Mouse (Mus musculus) myocyte (in vitro differentiated cells): ENCODE results near the gene Zfp661. TPM values are rescaled to one million over a fixed set of nuclear protein-coding genes. Genes with fewer than 3 reads are reported as not detected.
"Not testable (repeated sequence)": the region's sequence is repeated elsewhere in the genome, so short reads cannot be mapped to it uniquely, and the experiment has no call there.

Experiments used
- H3K27me3 ChIP-seq: one replicate; pipeline ENCODE4 v1.6.1; 2011; ENCODE audit not compliant: control insufficient read depth, insufficient read depth, insufficient read length
- H3K36me3 ChIP-seq: one replicate; pipeline ENCODE4 v1.6.1; 2011; ENCODE audit not compliant: control insufficient read depth, insufficient read depth
- H3K4me2 ChIP-seq: one replicate; pipeline ENCODE4 v1.6.1; 2011; ENCODE audit warnings: low read depth, control low read depth
- H3K4me3 ChIP-seq: one replicate; pipeline ENCODE4 v1.5.1; 2011; ENCODE audit warnings: mild to moderate bottlenecking, control low read depth, moderate library complexity
- H3K79me2 ChIP-seq: one replicate; pipeline ENCODE4 v1.6.1; 2011; ENCODE audit not compliant: control insufficient read depth, insufficient read depth
- H3ac ChIP-seq: one replicate; pipeline ENCODE4 v1.6.1; 2011; ENCODE audit not compliant: control insufficient read depth, insufficient read length
- CEBPB ChIP-seq: IDR thresholded peaks from 2 replicates; pipeline ENCODE4 v1.6.1; 2011; ENCODE audit warnings: mild to moderate bottlenecking, moderate library complexity; ENCODE audit not compliant: poor library complexity, insufficient read depth, severe bottlenecking
- E2F4 ChIP-seq: IDR thresholded peaks from one replicate; pipeline ENCODE4 v1.6.1; 2011; ENCODE audit warnings: mild to moderate bottlenecking, control low read depth, moderate library complexity; ENCODE audit not compliant: insufficient read depth
- MAX ChIP-seq: IDR thresholded peaks from one replicate; pipeline ENCODE4 v1.6.1; 2011; ENCODE audit warnings: low read depth, mild to moderate bottlenecking, control low read depth
- MYOD1 ChIP-seq, 3 experiments: IDR thresholded peaks; one replicate each; pipeline ENCODE4 v1.6.1; 2011; ENCODE audit warnings: control low read depth in 2 of 3, low read depth in 2 of 3, mild to moderate bottlenecking in 2 of 3, moderate library complexity in 1 of 3; ENCODE audit not compliant: insufficient read length in 2 of 3, control insufficient read depth in 1 of 3
- MYOG ChIP-seq, 3 experiments: IDR thresholded peaks; one replicate each; pipeline ENCODE4 v1.6.1; 2011; ENCODE audit warnings: control low read depth in 2 of 3, low read depth in 2 of 3, mild to moderate bottlenecking in 2 of 3; ENCODE audit not compliant: insufficient read length in 2 of 3, control insufficient read depth in 1 of 3, insufficient read depth in 1 of 3
- POLR2A ChIP-seq: IDR thresholded peaks from one replicate; pipeline ENCODE4 v1.6.1; 2011; ENCODE audit warnings: low read depth, mild to moderate bottlenecking, control low read depth, moderate library complexity; ENCODE audit not compliant: insufficient read length
- POLR2AphosphoS2 ChIP-seq: IDR thresholded peaks from one replicate; pipeline ENCODE4 v1.6.1; 2011; ENCODE audit warnings: low read depth, control low read depth; ENCODE audit not compliant: insufficient read length
- REST ChIP-seq: IDR thresholded peaks from one replicate; pipeline ENCODE4 v1.6.1; 2011; ENCODE audit warnings: mild to moderate bottlenecking, control low read depth, moderate library complexity; ENCODE audit not compliant: insufficient read depth, insufficient read length
- SRF ChIP-seq: IDR thresholded peaks from one replicate; pipeline ENCODE4 v1.6.1; 2011; ENCODE audit warnings: low read depth; ENCODE audit not compliant: control insufficient read depth, insufficient read length
- TCF12 ChIP-seq: IDR thresholded peaks from one replicate; pipeline ENCODE4 v1.6.1; 2011; ENCODE audit warnings: mild to moderate bottlenecking, control low read depth; ENCODE audit not compliant: poor library complexity, insufficient read depth, severe bottlenecking
- TCF3 ChIP-seq: IDR thresholded peaks from one replicate; pipeline ENCODE4 v1.6.1; 2011; ENCODE audit warnings: low read depth, control low read depth; ENCODE audit not compliant: insufficient read length
- USF1 ChIP-seq: IDR thresholded peaks from one replicate; pipeline ENCODE4 v1.6.1; 2011; ENCODE audit warnings: low read depth, mild to moderate bottlenecking, control low read depth, moderate library complexity
- polyA plus RNA-seq: library from polyadenylated mRNA; unstranded; fragments of >200 nt; fragmentation: generic; extraction: Trizol; gene quantifications from one replicate; pipeline ENCODE4 v1.2.1, GENCODE M21; 2012; ENCODE audit warnings: missing spikeins

The Zfp661 gene
- polyA plus RNA-seq, 1 experiment, result 1.4 TPM

DNA sequence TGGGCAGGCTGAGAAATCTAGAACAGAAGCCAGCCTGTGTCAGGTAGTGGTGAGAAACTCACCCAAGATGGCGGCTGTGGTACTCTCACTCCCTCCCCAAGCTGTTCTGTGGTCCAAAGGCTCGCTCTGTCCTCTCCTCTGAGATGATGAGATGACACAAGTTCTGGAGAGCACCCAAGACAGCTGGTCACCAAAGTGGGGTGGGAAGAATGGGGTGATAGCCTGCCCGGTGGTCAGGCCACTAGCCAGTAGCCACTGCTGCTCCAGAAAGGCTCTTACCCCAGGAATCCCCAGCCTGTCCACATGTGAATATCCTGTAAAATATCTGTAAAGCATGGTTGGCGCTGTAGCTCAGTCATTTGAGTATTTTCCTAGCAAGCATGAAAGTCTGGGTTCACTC is 25.4 kb upstream of the Zfp661 start:
- no peak overlapping the region for H3ac ChIP-seq
- no peak overlapping the region for H3K4me2 ChIP-seq
- no peaks in the 10 kb centered on the region for H3K36me3 ChIP-seq
- H3K27me3 ChIP-seq, result no peaks in the 10 kb centered on the region
- H3K4me3 ChIP-seq, result no peak overlapping the region
- H3K79me2 ChIP-seq, result no peaks in the 10 kb centered on the region
- TF ChIP-seq MAX (no peak), E2F4 (no peak), POLR2AphosphoS2 (no peak), REST (no peak), SRF (no peak), MYOG (IDR thresholded peaks at IDR 0.05; ENCODE audit: control insufficient read depth in 1 of 3, insufficient read depth in 1 of 3, insufficient read length in 2 of 3, low read depth in 2 of 3) (peak in 1 of 3 experiments; percentile 8), POLR2A (no peak), USF1 (no peak), TCF3 (no peak), CEBPB (no peak), MYOD1 (IDR thresholded peaks at IDR 0.05; ENCODE audit: control insufficient read depth in 1 of 3, insufficient read length in 2 of 3, low read depth in 2 of 3) (peak in 1 of 3 experiments; percentile 16), TCF12 (no peak)

DNA sequence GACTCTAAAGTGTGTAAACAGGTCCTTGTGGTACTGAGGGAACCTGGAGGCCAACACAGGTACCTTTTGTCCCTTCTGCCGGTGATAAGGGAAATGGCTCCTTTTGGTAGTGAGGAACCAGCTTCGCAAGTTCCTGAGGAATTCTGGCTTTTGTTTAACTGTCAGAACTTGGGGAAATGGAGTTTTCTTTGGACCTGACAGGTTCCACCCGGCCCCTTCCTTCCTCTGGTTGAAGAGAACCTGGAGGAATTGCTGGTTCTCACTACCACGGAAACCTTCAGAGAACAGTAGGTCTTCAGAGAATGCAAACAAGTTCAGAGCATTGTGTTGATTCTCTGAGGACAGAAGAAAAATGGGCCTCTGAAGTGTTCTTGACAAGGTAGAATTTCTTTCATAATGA is 24.5 kb upstream of the Zfp661 start:
- Histone ChIP-seq H3K36me3 (no peaks in the 10 kb centered on the region), H3ac (no peak overlapping the region), H3K4me2 (no peak overlapping the region), H3K79me2 (no peaks in the 10 kb centered on the region), H3K4me3 (no peak overlapping the region), H3K27me3 (no peaks in the 10 kb centered on the region)
- TF ChIP-seq MAX, result no peak

DNA sequence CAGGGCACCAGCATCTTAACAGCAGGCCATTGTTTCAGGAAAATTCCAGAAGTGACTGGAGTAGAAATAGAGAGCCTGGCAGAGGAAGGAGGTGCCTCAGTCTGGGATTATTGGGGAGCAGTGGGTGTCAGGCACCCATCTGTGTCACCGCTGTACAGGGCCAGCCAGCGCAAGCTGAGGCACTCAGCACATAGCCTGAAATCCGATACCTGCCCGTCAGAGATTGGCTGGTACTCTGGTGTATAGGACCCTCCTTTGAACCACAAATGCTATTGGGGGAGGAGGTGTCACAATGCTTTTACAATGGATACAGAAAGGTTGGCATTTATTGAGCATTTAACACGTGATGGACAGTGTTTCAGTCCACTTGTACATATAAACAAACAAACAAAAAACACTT is 22.1 kb upstream of the Zfp661 start:
- no peak overlapping the region for H3K4me3 ChIP-seq
- H3K4me2 ChIP-seq, result no peak overlapping the region
- H3K79me2 ChIP-seq, result no peaks in the 10 kb centered on the region
- H3K27me3 ChIP-seq, result no peaks in the 10 kb centered on the region
- no peak for TF ChIP-seq USF1
- TF ChIP-seq POLR2AphosphoS2, result no peak
- TF ChIP-seq POLR2A, result no peak
- TF ChIP-seq REST, result no peak
- TF ChIP-seq MYOG (IDR thresholded peaks at IDR 0.05; ENCODE audit: control insufficient read depth in 1 of 3, insufficient read depth in 1 of 3, insufficient read length in 2 of 3, low read depth in 2 of 3), result no peak
- TF ChIP-seq E2F4, result no peak
- no peak for TF ChIP-seq SRF
- TF ChIP-seq MYOD1 (IDR thresholded peaks at IDR 0.05; ENCODE audit: control insufficient read depth in 1 of 3, insufficient read length in 2 of 3, low read depth in 2 of 3), result no peak
- no peak for TF ChIP-seq TCF3
- no peak for TF ChIP-seq CEBPB
- TF ChIP-seq TCF12, result no peak
- no peak for TF ChIP-seq MAX
- peaks cover 7% of the 10 kb centered on the region for H3K36me3 ChIP-seq
- no peak overlapping the region for H3ac ChIP-seq

DNA sequence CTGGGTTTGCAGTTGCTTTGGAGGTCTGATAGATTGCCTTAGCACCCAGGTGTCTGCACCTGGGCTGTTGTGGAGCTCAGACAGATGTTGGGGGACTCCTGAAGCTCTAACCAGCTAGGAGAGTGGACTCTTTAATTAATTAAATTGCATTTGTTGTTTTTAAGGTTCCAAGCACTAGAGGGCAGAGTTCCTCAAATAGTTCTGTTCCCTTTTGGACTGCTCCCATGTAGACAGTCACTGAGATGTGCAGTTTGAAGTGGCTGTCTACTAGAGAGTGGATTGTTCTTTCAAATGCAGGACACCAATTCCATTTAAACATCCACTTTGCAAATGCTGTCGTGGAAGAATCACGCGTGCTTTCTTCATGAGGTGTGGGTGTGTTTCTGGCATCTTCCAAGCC is 21.3 kb upstream of the Zfp661 start:
- Histone ChIP-seq H3K4me2 (no peak overlapping the region), H3K4me3 (no peak overlapping the region), H3K36me3 (peaks cover 7% of the 10 kb centered on the region), H3K27me3 (no peaks in the 10 kb centered on the region), H3ac (no peak overlapping the region), H3K79me2 (no peaks in the 10 kb centered on the region)
- no peak for TF ChIP-seq MYOD1 (IDR thresholded peaks at IDR 0.05; ENCODE audit: control insufficient read depth in 1 of 3, insufficient read length in 2 of 3, low read depth in 2 of 3)
- TF ChIP-seq USF1, result no peak
- no peak for TF ChIP-seq MYOG (IDR thresholded peaks at IDR 0.05; ENCODE audit: control insufficient read depth in 1 of 3, insufficient read depth in 1 of 3, insufficient read length in 2 of 3, low read depth in 2 of 3)
- TF ChIP-seq REST, result no peak
- no peak for TF ChIP-seq TCF3
- no peak for TF ChIP-seq POLR2A
- no peak for TF ChIP-seq CEBPB
- no peak for TF ChIP-seq E2F4
- no peak for TF ChIP-seq TCF12

DNA sequence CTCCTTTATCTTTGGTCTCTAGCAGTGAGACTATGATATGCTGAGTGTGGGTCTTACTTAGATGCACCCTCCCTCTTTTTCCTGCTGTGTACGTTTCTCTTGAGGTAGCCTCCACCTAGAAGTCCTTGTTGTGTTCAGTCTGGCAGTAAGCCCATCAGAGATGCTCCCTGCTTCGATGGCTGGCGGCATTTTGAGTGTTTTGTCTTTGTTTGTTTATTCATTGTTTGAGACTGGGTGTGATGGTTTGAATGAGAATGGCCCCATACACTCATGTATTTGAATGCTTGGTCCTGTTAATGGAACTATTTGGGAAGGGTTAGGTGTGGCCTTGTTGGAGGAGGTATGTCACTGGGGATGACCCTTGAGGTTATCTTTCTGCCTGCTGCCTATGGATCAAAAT is 18.3 kb upstream of the Zfp661 start:
- H3K36me3 ChIP-seq, result peaks cover 7% of the 10 kb centered on the region
- no peaks in the 10 kb centered on the region for H3K79me2 ChIP-seq
- no peak overlapping the region for H3ac ChIP-seq
- no peaks in the 10 kb centered on the region for H3K27me3 ChIP-seq
- no peak overlapping the region for H3K4me2 ChIP-seq
- no peak for TF ChIP-seq E2F4
- TF ChIP-seq TCF3, result no peak
- no peak for TF ChIP-seq MYOD1 (IDR thresholded peaks at IDR 0.05; ENCODE audit: control insufficient read depth in 1 of 3, insufficient read length in 2 of 3, low read depth in 2 of 3)
- TF ChIP-seq MAX, result no peak
- TF ChIP-seq CEBPB, result no peak
- no peak for TF ChIP-seq SRF
- TF ChIP-seq USF1, result no peak
- TF ChIP-seq MYOG (IDR thresholded peaks at IDR 0.05; ENCODE audit: control insufficient read depth in 1 of 3, insufficient read depth in 1 of 3, insufficient read length in 2 of 3, low read depth in 2 of 3), result no peak
- no peak for TF ChIP-seq POLR2A
- no peak for TF ChIP-seq REST
- TF ChIP-seq POLR2AphosphoS2, result no peak
- no peak for TF ChIP-seq TCF12
- no peak overlapping the region for H3K4me3 ChIP-seq

DNA sequence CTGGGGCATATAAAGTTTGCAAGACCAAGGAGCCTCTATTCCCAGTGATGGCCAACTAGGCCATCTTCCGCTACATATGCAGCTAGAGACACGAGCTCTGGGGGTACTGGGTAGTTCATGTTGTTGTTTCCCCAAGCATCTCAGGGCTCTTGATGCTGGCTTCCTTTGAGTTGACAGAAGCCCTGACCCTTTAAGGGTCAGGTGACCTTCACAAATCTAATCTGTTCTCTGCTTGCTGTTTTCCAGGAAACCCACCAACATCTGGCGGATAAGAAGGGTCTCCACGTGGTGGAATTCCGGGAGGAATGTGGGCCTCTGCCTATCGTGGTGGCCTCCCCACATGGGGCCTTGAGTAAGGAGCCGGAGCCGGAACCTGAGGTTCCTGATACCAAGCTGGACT is 16.5 kb upstream of the Zfp661 start:
- not testable (repeated sequence) for H3K4me2 ChIP-seq, H3K79me2 ChIP-seq, H3K27me3 ChIP-seq, H3K4me3 ChIP-seq, H3ac ChIP-seq, H3K36me3 ChIP-seq
